In genomic region chr11:12558995-12559633, GRCm38 (mm10) we compare ENCODE assay signal across 9 mouse cellular contexts.
DNase-seq lines count a peak whose midpoint lies in the region; ATAC-seq lines count a peak whose summit lies in the region.
"Had no signal": no experiment of that assay in that cellular context is flagged by ENCODE, and none has a peak within 500 bp of the region (broad histone marks: within the 10 kb centered on the region; RNA-seq: fewer than 3 reads in every experiment).

No protein-coding gene starts in this region.

- ATAC-seq in kidney, embryonic 14.5 days (ENCODE audit: low FRiP score, low TSS enrichment): peak; percentile 77; the same call in 1 of the 2 replicates
- peak; percentile 87 for ATAC-seq in embryonic facial prominence, embryonic 14.5 days (ENCODE audit: low read depth)
- peak; percentile 89 for ATAC-seq in midbrain, embryonic 14.5 days (ENCODE audit: low FRiP score, low TSS enrichment)
- no peak for ATAC-seq in inflammation-experienced regulatory T-cells, adult 6 months

- DNase-seq in kidney, adult 11 months: no peak
- peak; percentile 75 for DNase-seq in R1 (ENCODE audit: low read depth, low spot score)
- peak; percentile 78 for DNase-seq in embryonic facial prominence, embryonic 14.5 days (ENCODE audit: low spot score)
- peak; percentile 32 to 36 for DNase-seq in kidney, postnatal 36 days
- DNase-seq in midbrain, embryonic 14.5 days: peak; percentile 92
- no peak for DNase-seq in spleen, adult 12 weeks (ENCODE audit: low spot score)

- WGBS in kidney, embryonic 14.5 days: 36% methylated on average over 1 of the region's 1 CpGs
- 17% methylated on average over 1 of the region's 1 CpGs for WGBS in embryonic facial prominence, embryonic 14.5 days
- 17% methylated on average over 1 of the region's 1 CpGs for WGBS in midbrain, embryonic 14.5 days

- H3K27me3 ChIP-seq in kidney, embryonic 14.5 days (ENCODE audit: control insufficient read depth, insufficient read depth, low read length): no peaks in the 10 kb centered on the region
- H3K27me3 ChIP-seq in embryonic facial prominence, embryonic 14.5 days (replicated peaks; ENCODE audit: control insufficient read depth, insufficient read depth, low read length): no peaks in the 10 kb centered on the region
- H3K27me3 ChIP-seq in midbrain, embryonic 14.5 days (ENCODE audit: control insufficient read depth, insufficient read depth, low read length): no peaks in the 10 kb centered on the region

- no peaks in the 10 kb centered on the region for H3K36me3 ChIP-seq in kidney, embryonic 14.5 days (ENCODE audit: control insufficient read depth, insufficient read depth, low read length)
- H3K36me3 ChIP-seq in embryonic facial prominence, embryonic 14.5 days (ENCODE audit: control insufficient read depth, insufficient read depth, low read length): no peaks in the 10 kb centered on the region
- H3K36me3 ChIP-seq in midbrain, embryonic 14.5 days (ENCODE audit: control insufficient read depth, insufficient read depth, low read length): no peaks in the 10 kb centered on the region

- H3K4me3 ChIP-seq in kidney, embryonic 14.5 days (ENCODE audit: low read length): no peak overlapping the region
- H3K4me3 ChIP-seq in embryonic facial prominence, embryonic 14.5 days (ENCODE audit: low read depth, low read length): no peak overlapping the region
- no peak overlapping the region for H3K4me3 ChIP-seq in midbrain, embryonic 14.5 days (replicated peaks; ENCODE audit: low read depth, low read length)

- no peak overlapping the region for H3K27ac ChIP-seq in kidney, embryonic 14.5 days (ENCODE audit: low read depth, low read length)
- H3K27ac ChIP-seq in embryonic facial prominence, embryonic 14.5 days (replicated peaks; ENCODE audit: low read depth, low read length): no peak overlapping the region
- H3K27ac ChIP-seq in midbrain, embryonic 14.5 days (replicated peaks; ENCODE audit: low read depth, low read length): no peak overlapping the region
- H3K27ac ChIP-seq: macrophage had no signal

- H3K4me1 ChIP-seq in kidney, embryonic 14.5 days (ENCODE audit: control insufficient read depth, insufficient read depth, low read length): no peaks in the 10 kb centered on the region
- no peaks in the 10 kb centered on the region for H3K4me1 ChIP-seq in embryonic facial prominence, embryonic 14.5 days (ENCODE audit: control insufficient read depth, insufficient read depth, low read length)
- H3K4me1 ChIP-seq in midbrain, embryonic 14.5 days (ENCODE audit: control insufficient read depth, insufficient read depth, low read length): no peaks in the 10 kb centered on the region

- no peak overlapping the region for H3K9ac ChIP-seq in kidney, embryonic 14.5 days (ENCODE audit: low read depth, low read length)
- no peak overlapping the region for H3K9ac ChIP-seq in embryonic facial prominence, embryonic 14.5 days (ENCODE audit: low read depth, low read length)
- no peak overlapping the region for H3K9ac ChIP-seq in midbrain, embryonic 14.5 days (replicated peaks; ENCODE audit: low read length)

- H3K9me3 ChIP-seq in kidney, embryonic 14.5 days (ENCODE audit: control insufficient read depth, low read length): no peaks in the 10 kb centered on the region
- H3K9me3 ChIP-seq in embryonic facial prominence, embryonic 14.5 days (ENCODE audit: control insufficient read depth, low read length): no peaks in the 10 kb centered on the region
- H3K9me3 ChIP-seq in midbrain, embryonic 14.5 days (ENCODE audit: control insufficient read depth, low read length): no peaks in the 10 kb centered on the region

- no peak overlapping the region for H3K4me2 ChIP-seq in kidney, embryonic 14.5 days (replicated peaks; ENCODE audit: low read depth, low read length)
- H3K4me2 ChIP-seq in embryonic facial prominence, embryonic 14.5 days (ENCODE audit: low read depth, low read length): no peak overlapping the region
- no peak overlapping the region for H3K4me2 ChIP-seq in midbrain, embryonic 14.5 days (ENCODE audit: low read length)

Comparison
In these comparisons a context has a peak if more than half of its experiments do, and no peak if none do; other contexts are left out.
1. DNase-seq: peak in R1 (single experiment), embryonic facial prominence, embryonic 14.5 days (single experiment), kidney, postnatal 36 days (2 of 2) and midbrain, embryonic 14.5 days (single experiment); none in kidney, adult 11 months (single experiment) and spleen, adult 12 weeks (single experiment).